Mouse (Mus musculus) duodenum, adult 2 months (tissue): ENCODE data around the gene Fsd1l. TPM values are rescaled to one million over a fixed set of nuclear protein-coding genes. Genes with fewer than 3 reads are reported as not detected.

Experiments
- polyA plus RNA-seq: library from polyadenylated mRNA; depleted of rRNA; stranded (reverse); fragments of >200 nt; gene quantifications from 2 replicates; pipeline ENCODE4 v1.2.3, GENCODE M21; 2012; ENCODE audit warnings: low replicate concordance; rRNA removed

The Fsd1l gene
- 0.13 and 0.25 TPM in 2 replicates for polyA plus RNA-seq

DNA sequence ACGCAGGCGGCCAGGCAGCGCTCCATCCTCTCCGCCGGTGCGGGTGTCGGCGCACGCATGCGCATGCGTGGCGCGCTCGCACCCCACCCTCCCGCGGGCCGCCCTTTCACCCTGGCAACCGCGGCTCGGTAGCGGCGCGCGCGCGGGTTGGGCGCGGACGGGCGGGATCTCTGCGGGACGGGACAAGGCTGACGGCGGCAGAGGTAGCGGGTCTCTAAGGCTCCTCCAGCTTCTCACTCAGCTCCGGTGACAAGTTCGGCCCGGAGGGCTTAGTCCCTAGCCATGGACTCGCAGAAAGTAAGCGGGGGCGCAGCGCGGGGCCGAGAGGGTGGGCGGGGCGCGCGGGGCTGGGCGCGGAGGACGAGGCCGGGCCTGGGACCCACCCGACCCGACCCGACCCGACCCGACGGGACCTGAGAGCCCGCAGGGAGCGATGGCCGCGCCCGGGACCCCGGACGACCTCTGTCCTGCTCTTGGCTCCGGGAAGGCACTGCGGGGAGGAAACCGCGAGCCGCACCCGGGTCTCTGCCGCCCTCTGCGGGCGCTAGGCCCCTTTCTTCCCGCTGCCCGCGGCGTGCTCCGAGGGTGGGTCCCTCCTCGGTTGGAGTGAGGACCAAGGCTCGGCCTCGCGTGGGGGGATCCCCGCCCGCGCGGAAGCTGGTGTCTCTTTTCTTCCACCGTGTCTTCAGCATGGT lies at the start of gene Fsd1l:
Gene Fsd1l (plus strand): TSS at position 156 of the 695 bp plus-strand sequence.

DNA sequence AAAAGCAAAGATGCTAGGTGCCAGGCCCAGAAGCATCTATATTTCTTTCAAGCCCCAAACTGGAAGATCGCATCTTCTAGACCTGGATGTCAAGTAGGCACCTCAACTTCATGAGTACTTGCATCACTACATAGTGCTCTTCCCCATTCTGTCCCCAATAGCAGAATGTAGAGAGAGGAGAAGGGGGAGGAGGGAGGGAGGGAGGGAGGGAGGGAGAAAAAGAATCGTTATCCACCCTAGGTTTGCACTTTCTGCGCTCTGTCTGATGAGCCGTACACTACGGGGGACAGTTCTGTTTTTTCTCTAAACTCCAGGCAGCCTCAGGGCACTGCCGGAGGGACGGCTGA lies 82.4 kb downstream of the Fsd1l start, which contains the start of gene Fktn:
Gene Fktn (plus strand): TSS at position 295 of the 347 bp plus-strand sequence.

Other genes with a start within 250 kb of the Fsd1l start
- gene Slc44a1, start 191.1 kb upstream of the Fsd1l start, polyA plus RNA-seq: 11.9 and 16.6 TPM in 2 replicates
- gene Fktn, start 82.5 kb downstream of the Fsd1l start, polyA plus RNA-seq: 0.44 and 1.1 TPM in 2 replicates
- not detected in 2 replicates for gene Tal2, start 148.2 kb downstream of the Fsd1l start, polyA plus RNA-seq
- gene Tmem38b, start 194.6 kb downstream of the Fsd1l start, polyA plus RNA-seq: 0.41 and 2.0 TPM in 2 replicates